Mouse (Mus musculus) ovary, adult 10 weeks (tissue): ENCODE data around the gene Hsdl1. TPM values are rescaled to one million over a fixed set of nuclear protein-coding genes. Genes with fewer than 3 reads are reported as not detected.

Experiments
- polyA plus RNA-seq: library from polyadenylated mRNA; stranded (reverse); fragments of 350-450 nt; fragmentation: Illumina TruSeq; extraction: RNeasy Lipid Tissue Mini Kit (QIAGEN cat#74804); gene quantifications from one replicate; pipeline ENCODE4 v1.2.3, GENCODE M21; 2014

Hsdl1 gene
- polyA plus RNA-seq = 13.1 TPM

GRCm38 (mm10) chr8:119574437-119575365 lies at the start of gene Hsdl1, which contains the start of gene Dnaaf1:
Gene Hsdl1 (minus strand): TSS chr8:119575183.
Gene Dnaaf1 (plus strand): TSS chr8:119575235.

GRCm38 (mm10) chr8:119612471-119612870 lies 37.5 kb upstream of the Hsdl1 start, which contains the start of gene Adad2:
Gene Adad2 (plus strand): TSS chr8:119612747.

DNA sequence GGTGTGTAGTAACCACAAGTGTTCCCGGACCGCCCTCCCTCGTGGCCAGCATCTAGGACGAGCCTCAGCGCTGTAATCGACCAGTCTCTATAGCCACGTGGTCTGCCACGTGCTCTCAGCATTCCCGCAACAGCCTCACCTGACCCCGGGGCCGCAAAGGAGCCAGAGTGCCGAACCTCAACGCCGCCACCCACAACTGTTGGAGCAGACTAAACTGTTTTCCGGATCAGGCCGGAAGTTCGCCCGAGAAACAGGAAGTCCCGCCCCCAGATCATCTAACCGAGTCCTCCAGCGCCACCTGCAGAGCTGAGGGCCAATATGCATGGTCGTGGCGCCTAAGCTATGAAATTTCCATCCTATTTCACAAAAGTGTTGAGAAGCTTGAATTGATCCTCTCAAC lies 30.0 kb upstream of the Hsdl1 start, which contains the start of gene Taf1c:
Gene Taf1c, minus strand, starts transcription at position 227 of the 400 bp plus-strand sequence.

GRCm38 (mm10) chr8:119558603-119559401 lies 16.2 kb downstream of the Hsdl1 start, which contains the start of gene Mbtps1:
Gene Mbtps1 (minus strand): TSS chr8:119558735.

Other genes starting within 250 kb of the Hsdl1 start
- 283 TPM for gene Hsbp1, start 230.7 kb downstream of the Hsdl1 start, polyA plus RNA-seq
- 0.43 TPM for gene Mlycd, start 180.3 kb downstream of the Hsdl1 start, polyA plus RNA-seq
- gene Osgin1, start 141.1 kb downstream of the Hsdl1 start, polyA plus RNA-seq = not detected
- gene Necab2, start 128.5 kb downstream of the Hsdl1 start, polyA plus RNA-seq = not detected
- gene Slc38a8, start 73.5 kb downstream of the Hsdl1 start, polyA plus RNA-seq = 0.17 TPM
- 63.5 TPM for gene Mbtps1, start 16.4 kb downstream of the Hsdl1 start, polyA plus RNA-seq
- gene Dnaaf1, start 52 bp upstream of the Hsdl1 start, polyA plus RNA-seq = not detected
- not detected for gene Taf1c, start 30.0 kb upstream of the Hsdl1 start, polyA plus RNA-seq
- gene Adad2, start 37.6 kb upstream of the Hsdl1 start, polyA plus RNA-seq = not detected
- 0.23 TPM for gene Kcng4, start 60.5 kb upstream of the Hsdl1 start, polyA plus RNA-seq
- gene Wfdc1, start 91.2 kb upstream of the Hsdl1 start, polyA plus RNA-seq = 5.0 TPM
- gene Atp2c2, start 124.8 kb upstream of the Hsdl1 start, polyA plus RNA-seq = not detected
- gene Tldc1, start 203.2 kb upstream of the Hsdl1 start, polyA plus RNA-seq = 2.5 TPM